Mouse (Mus musculus): Measurements from ENCODE around the gene Phf21a.

DNA sequence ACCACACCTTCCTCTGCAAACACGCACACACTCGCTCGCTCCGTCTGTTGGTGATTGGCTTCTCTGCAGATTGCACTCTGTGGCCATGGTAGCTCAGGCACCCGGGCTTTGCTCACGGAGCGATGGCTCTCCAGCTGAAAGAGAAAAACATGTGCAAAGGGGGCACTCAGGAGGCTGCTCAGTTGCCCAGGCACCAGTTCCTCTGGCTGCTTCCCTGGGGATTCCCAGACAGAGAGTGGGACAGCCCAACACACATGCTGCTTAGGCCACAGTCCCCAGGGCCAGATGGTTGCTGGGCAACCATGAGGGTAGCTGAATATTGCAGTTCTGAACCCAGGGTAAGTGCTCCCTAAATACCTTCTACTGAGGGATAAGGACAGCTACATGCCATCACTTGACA lies 312.8 kb downstream of the Phf21a start:
- no peak for TF ChIP-seq CTCF (IDR thresholded peaks at IDR 0.05; ENCODE audit: insufficient read depth, low read depth, low read length)
- no peak for TF ChIP-seq POLR2A (IDR thresholded peaks at IDR 0.05; ENCODE audit: insufficient read depth, low read depth, low read length)
